Comparison of ENCODE assay signal across 8 mouse cellular contexts in the genomic region with DNA sequence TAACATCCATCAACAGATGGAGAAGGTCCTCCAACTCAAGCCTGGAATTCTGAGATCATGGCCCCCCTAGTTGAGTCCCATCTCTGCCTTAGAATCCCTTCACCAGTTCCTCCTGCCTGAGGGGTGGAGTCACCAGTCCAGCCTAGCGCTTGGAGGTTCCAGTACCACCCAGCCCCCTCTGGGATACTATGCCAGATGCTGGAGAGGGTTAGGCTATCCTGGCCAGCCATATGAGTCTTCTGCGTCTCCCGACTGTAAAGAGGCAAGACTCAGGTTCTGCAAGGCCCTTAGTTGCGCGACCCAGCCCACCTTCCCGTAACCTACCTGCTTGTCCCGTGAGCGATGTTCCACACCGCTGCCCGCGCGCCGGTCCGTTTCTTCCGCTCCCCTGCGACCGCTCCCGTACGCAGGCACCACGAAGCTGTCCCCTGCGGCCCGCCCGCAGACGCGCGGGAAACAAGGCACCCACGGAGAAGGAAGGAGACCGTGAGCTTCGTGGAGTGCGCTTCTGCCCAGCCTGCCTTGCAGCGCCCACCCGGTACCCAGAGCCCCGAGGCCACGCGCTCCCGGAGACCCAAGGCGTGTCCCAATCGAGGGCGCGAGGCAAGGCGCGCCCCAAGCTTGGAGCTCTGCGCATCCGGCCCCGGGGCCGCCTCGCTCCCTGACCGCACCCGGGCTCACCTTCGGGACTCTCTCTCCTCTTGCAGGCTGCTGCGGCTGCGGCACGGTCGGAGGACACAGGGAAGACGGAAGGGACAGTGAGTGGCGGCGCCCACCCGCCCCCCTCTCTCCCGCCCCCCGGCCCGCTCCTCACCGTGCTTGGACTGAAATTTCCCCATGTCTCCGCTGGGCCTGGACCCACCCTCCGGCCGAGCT. TPM values are rescaled to one million over a fixed set of nuclear protein-coding genes. Genes with fewer than 3 reads are reported as not detected.
DNase-seq lines count a peak whose midpoint lies in the region; ATAC-seq and TF ChIP-seq lines count a peak whose summit lies in the region.

No protein-coding gene starts in this region.

- H3K9me3 ChIP-seq in E14TG2a.4 (ENCODE audit: low read length) = no peaks in the 10 kb centered on the region
- H3K9me3 ChIP-seq in embryonic facial prominence, embryonic 15.5 days (replicated peaks) = no peaks in the 10 kb centered on the region

- H3K4me1 ChIP-seq in E14TG2a.4 (replicated peaks; ENCODE audit: low read depth, low read length) = peaks cover 4% of the 10 kb centered on the region; the same call in 1 of the 2 replicates
- peaks cover 23% of the 10 kb centered on the region for H3K4me1 ChIP-seq in embryonic facial prominence, embryonic 15.5 days

- H3K36me3 ChIP-seq in E14TG2a.4 (ENCODE audit: insufficient read depth, low read length) = no peaks in the 10 kb centered on the region
- H3K36me3 ChIP-seq in embryonic facial prominence, embryonic 15.5 days = peaks cover 3% of the 10 kb centered on the region; the same call in 1 of the 2 replicates

- DNase-seq in embryo, embryonic 10 days (ENCODE audit: low spot score) = peak; percentile 43
- DNase-seq in embryo, embryonic 9.5 days (ENCODE audit: extremely low spot score) = no peak
- peak; percentile 42 for DNase-seq in induced T-regulatory cell, adult 2 months (ENCODE audit: low read depth)
- peak; percentile 28 to 46 for DNase-seq in lung, postnatal 4 days
- DNase-seq in thymus, adult 18-20 months = peak; percentile 9 to 13

- peak overlapping the region; percentile 80 for H3K4me2 ChIP-seq in embryonic facial prominence, embryonic 15.5 days (replicated peaks)

- H3K27ac ChIP-seq in embryonic facial prominence, embryonic 15.5 days (replicated peaks) = peak overlapping the region; percentile 48

- no peak for TF ChIP-seq CTCF in E14TG2a.4 (conservative IDR thresholded peaks at IDR 0.05; ENCODE audit: low read length)

- WGBS in embryonic facial prominence, embryonic 15.5 days = under 1% methylated on average over 60 of the region's 65 CpGs

- H3K9ac ChIP-seq in embryonic facial prominence, embryonic 15.5 days = peak overlapping the region; percentile 71

- peaks cover 74% of the 10 kb centered on the region for H3K27me3 ChIP-seq in E14TG2a.4 (ENCODE audit: insufficient read depth, low read length)
- peaks cover 13% of the 10 kb centered on the region; the same call in 1 of the 2 replicates for H3K27me3 ChIP-seq in embryonic facial prominence, embryonic 15.5 days

- peak overlapping the region; percentile 82 for H3K4me3 ChIP-seq in E14TG2a.4 (replicated peaks; ENCODE audit: low read length)
- peak overlapping the region; percentile 70 for H3K4me3 ChIP-seq in embryonic facial prominence, embryonic 15.5 days (replicated peaks)

- ATAC-seq in embryonic facial prominence, embryonic 15.5 days (ENCODE audit: insufficient number of reproducible peaks, low FRiP score, low TSS enrichment, low read depth) = peak; percentile 47; the same call in 1 of the 2 replicates
- no peak for ATAC-seq in activated CD4-positive, CD25-positive, alpha-beta regulatory T cell, adult 4 months

RNA-seq across cellular contexts. Expression of a gene that starts 0.6 kb away (rescaled TPM):
- polyA plus RNA-seq in embryonic facial prominence, embryonic 15.5 days (2015; fragmentation: Nextera tagmentation; extraction: Ambion mirVana) = 40.2 and 42.1 TPM in 2 replicates
- polyA plus RNA-seq in activated CD4-positive, CD25-positive, alpha-beta regulatory T cell, adult 4 months (2017; shearing (Covaris generic)) = under 1 TPM in 1 of 2 experiments, not detected in 1; 0.19 TPM

Comparison
In these comparisons a context has a peak if more than half of its experiments do, and no peak if none do; other contexts are left out.
1. RNA of a gene that starts 0.6 kb away (polyA plus RNA-seq): 40.2 to 42.1 TPM in embryonic facial prominence, embryonic 15.5 days; 0.19 TPM in activated CD4-positive, CD25-positive, alpha-beta regulatory T cell, adult 4 months; every median in the first group is over 10 times any median in the second.